Mouse (Mus musculus) midbrain, embryonic 13.5 days (tissue): ENCODE results near the gene Rhof. TPM values are rescaled to one million over a fixed set of nuclear protein-coding genes. Genes with fewer than 3 reads are reported as not detected.

ENCODE experiments used
- ATAC-seq: fragments of 200-750 bp; cut with Nextera tagmentation; 2 replicates; pipeline ENCODE4 v1.8.0; 2017; ENCODE audit warnings: mild to moderate bottlenecking, moderate TSS enrichment, moderate library complexity
- H3K27ac ChIP-seq: fragments of 300-500 bp; sonication (generic); 2 replicates; pipeline ENCODE4 v1.5.1; 2015; ENCODE audit warnings: inconsistent platforms, mild to moderate bottlenecking, moderate library complexity
- H3K27me3 ChIP-seq: fragments of 300-500 bp; sonication (generic); 2 replicates; pipeline ENCODE4 v1.6.1; 2015; ENCODE audit warnings: mild to moderate bottlenecking, inconsistent platforms
- H3K36me3 ChIP-seq: fragments of 300-500 bp; sonication (generic); 2 replicates; pipeline ENCODE4 v1.6.1; 2015; ENCODE audit warnings: mild to moderate bottlenecking, inconsistent platforms
- H3K4me1 ChIP-seq: fragments of 300-500 bp; sonication (generic); replicated peaks from 2 replicates; pipeline ENCODE4 v1.6.1; 2015; ENCODE audit warnings: inconsistent platforms
- H3K4me2 ChIP-seq: fragments of 300-500 bp; sonication (generic); replicated peaks from 2 replicates; pipeline ENCODE4 v1.6.1; 2015; ENCODE audit warnings: moderate library complexity, mild to moderate bottlenecking, inconsistent platforms
- H3K4me3 ChIP-seq: fragments of 300-500 bp; sonication (generic); replicated peaks from 2 replicates; pipeline ENCODE4 v1.5.1; 2015; ENCODE audit warnings: mild to moderate bottlenecking, inconsistent platforms
- H3K9ac ChIP-seq: fragments of 300-500 bp; sonication (generic); replicated peaks from 2 replicates; pipeline ENCODE4 v1.6.1; 2015; ENCODE audit warnings: mild to moderate bottlenecking, inconsistent platforms
- H3K9me3 ChIP-seq: fragments of 300-500 bp; sonication (generic); 2 replicates; pipeline ENCODE4 v1.6.1; 2016; ENCODE audit warnings: mild to moderate bottlenecking, inconsistent platforms
- WGBS: fragments of 180-500 bp; shearing (Covaris S2); methylation state at CpG from one replicate; pipeline ENCODE4 v1.1.7; 2015; 5-methylcytosine and 5-hydroxymethylcytosine counted together
- polyA plus RNA-seq: library from polyadenylated mRNA; unstranded; fragments of >200 nt; fragmentation: Nextera tagmentation; extraction: Ambion mirVana; gene quantifications from 2 replicates; pipeline ENCODE4 v1.2.1, GENCODE M21; 2015

Gene Rhof
- polyA plus RNA-seq, 1 experiment from 2014 or later: 3.3 TPM

DNA sequence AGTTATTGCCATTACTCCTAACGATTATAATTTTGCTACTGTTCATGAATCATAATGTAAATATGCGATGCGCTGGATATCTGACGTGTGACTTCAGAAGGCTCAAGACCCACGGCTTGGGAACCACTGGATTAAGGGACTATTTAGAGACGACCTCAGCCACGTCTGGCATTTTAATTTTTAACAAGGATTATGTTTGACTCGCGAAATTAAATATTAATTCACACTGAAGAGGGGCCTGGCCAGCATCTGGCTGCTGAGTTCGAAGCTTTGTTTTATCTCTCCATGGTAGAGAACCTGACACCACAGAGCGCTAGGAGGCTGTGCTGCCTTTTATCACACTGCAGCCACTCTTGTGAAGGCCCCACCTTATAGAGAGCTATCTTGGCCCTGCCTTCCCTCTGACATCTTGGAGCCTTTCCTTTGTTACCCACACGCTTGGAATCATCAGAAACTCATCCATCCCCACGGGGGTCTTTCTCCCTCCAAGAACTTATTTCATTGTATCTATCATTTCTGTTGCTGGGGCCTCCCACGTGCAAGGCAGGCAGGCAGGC is 39.3 kb downstream of the Rhof start:
- Histone ChIP-seq H3K4me2 (no peak overlapping the region), H3K9me3 (no peaks in the 10 kb centered on the region), H3K36me3 (no peaks in the 10 kb centered on the region), H3K4me1 (0 out of 2 replicates have a peak, but pooled peaks cover 4% of the 10 kb centered on the region), H3K4me3 (no peak overlapping the region), H3K9ac (no peak overlapping the region), H3K27ac (no peak overlapping the region), H3K27me3 (no peaks in the 10 kb centered on the region)
- 72% methylated on average over 14 of the region's 14 CpGs for WGBS
- ATAC-seq: no peak

DNA sequence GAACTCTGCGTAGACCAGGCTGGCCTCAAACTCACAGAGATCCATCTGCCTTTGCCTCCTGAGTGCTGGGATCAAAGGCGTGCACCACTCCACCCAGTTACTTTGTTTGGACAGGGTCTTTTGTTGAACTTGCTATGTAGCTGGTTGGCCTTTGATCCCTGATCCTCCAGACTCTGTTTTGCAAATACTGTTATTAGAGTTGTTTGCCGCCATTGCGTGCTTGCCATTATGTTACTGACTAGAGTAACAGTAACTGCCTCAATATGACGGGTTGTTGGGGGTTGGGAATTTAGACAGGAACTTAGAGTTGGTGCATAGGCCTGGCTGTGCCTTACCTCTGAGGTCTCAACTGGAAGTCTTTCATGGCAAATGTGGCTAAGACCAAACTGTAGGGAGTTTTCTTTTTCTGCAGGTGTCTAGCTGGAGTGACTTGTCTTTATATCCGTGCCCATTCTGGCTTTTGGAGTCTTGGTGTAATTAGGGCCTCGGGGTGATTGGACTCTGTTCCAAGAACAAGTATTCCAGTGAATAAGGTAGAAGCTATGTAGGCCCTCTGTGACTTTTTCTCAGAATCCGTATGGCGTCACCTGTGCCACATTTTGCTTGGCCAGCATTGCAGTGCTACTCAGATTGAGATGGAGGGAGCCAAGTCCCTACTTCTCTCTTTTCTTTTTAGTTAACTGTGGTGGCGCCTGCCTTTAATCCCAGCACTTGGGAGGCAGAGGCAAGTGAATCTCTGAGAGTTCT is 41.8 kb downstream of the Rhof start:
- Histone ChIP-seq H3K36me3 (no peaks in the 10 kb centered on the region), H3K4me1 (0 out of 2 replicates have a peak, but pooled peaks cover 4% of the 10 kb centered on the region), H3K27me3 (no peaks in the 10 kb centered on the region), H3K9me3 (no peaks in the 10 kb centered on the region), H3K4me3 (no peak overlapping the region), H3K9ac (no peak overlapping the region), H3K4me2 (no peak overlapping the region), H3K27ac (no peak overlapping the region)
- whole genome bisulfite sequencing: 83% methylated on average over 10 of the region's 10 CpGs
- no peak for ATAC-seq

DNA sequence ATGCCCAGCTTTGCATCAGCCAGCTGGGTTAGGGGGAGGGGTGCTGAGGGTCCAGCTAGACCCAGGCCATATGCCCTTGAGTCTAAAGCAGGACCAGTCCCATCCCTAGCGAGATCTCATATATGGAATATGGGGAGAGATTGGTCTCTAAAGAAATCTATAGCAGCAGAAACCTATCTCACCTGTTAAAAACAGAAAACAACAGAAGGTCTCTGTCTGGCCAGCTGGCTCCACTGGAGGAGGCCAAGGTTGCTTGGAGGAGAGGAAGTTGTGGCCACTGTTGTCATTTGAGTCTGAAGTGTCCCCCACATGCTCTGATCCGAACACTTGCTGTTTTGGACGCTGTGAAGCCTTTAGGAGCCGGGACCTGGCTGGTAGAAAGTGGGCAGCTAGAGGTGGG is 43.7 kb downstream of the Rhof start:
- ATAC-seq: no peak
- Histone ChIP-seq H3K36me3 (no peaks in the 10 kb centered on the region), H3K9me3 (no peaks in the 10 kb centered on the region), H3K4me2 (no peak overlapping the region), H3K4me1 (0 out of 2 replicates have a peak, but pooled peaks cover 4% of the 10 kb centered on the region), H3K9ac (no peak overlapping the region), H3K27me3 (no peaks in the 10 kb centered on the region), H3K27ac (no peak overlapping the region), H3K4me3 (no peak overlapping the region)
- 97% methylated on average over 4 of the region's 4 CpGs for WGBS

DNA sequence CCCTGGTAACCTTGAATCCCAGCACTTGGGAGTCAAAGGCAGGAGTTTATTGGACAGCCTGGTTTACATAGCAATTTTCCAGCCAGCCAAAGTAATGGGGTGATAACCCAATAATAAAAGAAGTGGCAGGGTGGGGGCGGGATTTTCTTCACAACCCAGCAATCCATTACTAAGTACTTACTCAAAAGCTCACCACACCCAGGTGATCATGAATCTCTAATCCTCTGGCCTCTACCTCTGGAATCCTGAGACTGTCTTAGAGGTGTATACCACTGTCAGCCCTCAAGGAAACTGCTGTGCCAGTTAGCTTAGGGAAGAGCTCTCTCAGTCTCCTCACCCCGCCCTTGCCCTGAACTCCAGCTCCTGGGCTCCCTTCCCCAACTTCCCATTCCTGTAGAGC is 46.0 kb downstream of the Rhof start:
- no peaks in the 10 kb centered on the region for H3K9me3 ChIP-seq
- 85% methylated on average over 2 of the region's 2 CpGs for WGBS
- H3K4me3 ChIP-seq: no peak overlapping the region
- H3K9ac ChIP-seq: no peak overlapping the region
- no peak overlapping the region for H3K27ac ChIP-seq
- no peaks in the 10 kb centered on the region for H3K4me1 ChIP-seq
- no peak overlapping the region for H3K4me2 ChIP-seq
- no peaks in the 10 kb centered on the region for H3K36me3 ChIP-seq
- no peak for ATAC-seq
- no peaks in the 10 kb centered on the region for H3K27me3 ChIP-seq

DNA sequence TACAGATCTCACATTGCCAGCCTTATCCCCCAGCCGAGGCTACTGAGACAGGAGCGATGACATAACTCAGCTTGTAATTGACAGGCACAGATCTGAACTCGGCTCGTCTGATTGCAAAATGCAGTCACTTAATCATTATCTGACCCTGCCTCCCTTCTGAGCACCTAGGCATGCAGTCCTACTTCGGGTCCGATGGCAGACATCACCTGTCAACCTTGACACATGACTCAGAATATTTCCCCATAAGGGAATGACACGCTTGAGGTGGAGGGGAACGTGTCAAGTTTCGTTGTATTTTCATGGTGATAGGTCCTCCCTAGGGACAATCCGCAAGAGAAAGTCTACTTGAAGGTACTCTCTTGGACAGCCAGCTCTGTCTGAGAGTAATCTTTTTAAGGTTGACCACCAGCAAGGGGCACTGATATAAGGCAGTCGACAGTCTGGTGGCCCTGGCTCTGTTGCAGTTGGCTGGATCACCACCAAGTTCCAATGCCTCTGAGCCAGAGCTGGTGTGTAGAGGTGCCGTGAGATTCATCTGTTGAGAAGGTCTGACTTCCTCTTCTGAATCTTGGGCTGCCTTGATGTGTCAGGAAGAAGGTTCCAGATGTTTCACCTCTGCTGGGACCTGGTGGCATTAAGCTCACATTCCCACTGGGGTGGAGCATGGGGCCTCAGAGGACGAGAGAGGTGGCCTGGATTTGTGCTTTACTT is 49.0 kb downstream of the Rhof start:
- Histone ChIP-seq H3K27ac (no peak overlapping the region), H3K9ac (no peak overlapping the region), H3K4me1 (no peaks in the 10 kb centered on the region), H3K36me3 (no peaks in the 10 kb centered on the region), H3K9me3 (no peaks in the 10 kb centered on the region), H3K27me3 (no peaks in the 10 kb centered on the region), H3K4me3 (no peak overlapping the region), H3K4me2 (no peak overlapping the region)
- 82% methylated on average over 13 of the region's 13 CpGs for WGBS
- no peak for ATAC-seq

DNA sequence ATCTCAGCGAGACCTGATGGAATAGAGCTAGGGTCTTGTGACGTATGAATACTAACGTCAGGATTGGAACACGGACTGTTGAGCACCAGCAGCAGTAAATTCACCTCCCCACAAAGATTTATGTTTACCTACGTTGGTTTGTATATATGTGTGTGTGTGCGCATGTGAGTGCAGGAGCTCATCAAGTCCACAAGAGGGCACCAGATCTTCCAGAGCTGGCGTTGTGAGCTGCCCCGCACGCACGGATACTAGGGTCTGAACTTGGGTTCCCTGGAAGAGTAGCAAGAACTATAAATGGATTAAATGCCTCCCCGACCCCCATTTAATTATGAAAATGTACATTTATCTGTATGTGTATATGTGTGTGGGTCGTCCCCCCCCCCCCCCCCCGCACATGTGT is 52.0 kb downstream of the Rhof start:
- H3K36me3 ChIP-seq: no peaks in the 10 kb centered on the region
- peaks cover 18% of the 10 kb centered on the region for H3K4me1 ChIP-seq
- no peak overlapping the region for H3K27ac ChIP-seq
- no peak overlapping the region for H3K9ac ChIP-seq
- H3K4me2 ChIP-seq: no peak overlapping the region
- peaks cover 7% of the 10 kb centered on the region; the same call in 1 of the 2 replicates for H3K27me3 ChIP-seq
- 97% methylated on average over 13 of the region's 13 CpGs for WGBS
- no peak overlapping the region for H3K4me3 ChIP-seq
- no peak for ATAC-seq
- no peaks in the 10 kb centered on the region for H3K9me3 ChIP-seq

DNA sequence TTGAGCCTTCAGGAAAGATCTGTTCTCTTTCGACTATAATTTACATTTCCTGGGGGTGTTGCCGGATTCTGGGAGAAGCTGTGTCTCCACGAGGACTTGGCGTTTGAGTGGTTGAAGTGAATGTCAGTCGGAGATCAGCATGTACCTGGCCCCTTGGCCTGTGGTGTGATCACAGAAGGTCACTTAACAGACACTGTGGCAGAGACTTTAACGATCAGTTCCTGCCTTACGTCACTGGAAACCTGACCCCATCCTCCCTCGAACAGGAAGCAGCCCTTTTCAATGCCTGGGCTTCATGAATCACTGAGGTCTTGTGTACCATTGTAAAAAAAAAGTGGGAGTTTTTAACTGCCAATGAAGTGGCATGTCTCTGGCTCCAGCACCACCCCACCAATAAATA is 52.5 kb downstream of the Rhof start:
- WGBS: 90% methylated on average over 8 of the region's 8 CpGs
- no peaks in the 10 kb centered on the region for H3K9me3 ChIP-seq

DNA sequence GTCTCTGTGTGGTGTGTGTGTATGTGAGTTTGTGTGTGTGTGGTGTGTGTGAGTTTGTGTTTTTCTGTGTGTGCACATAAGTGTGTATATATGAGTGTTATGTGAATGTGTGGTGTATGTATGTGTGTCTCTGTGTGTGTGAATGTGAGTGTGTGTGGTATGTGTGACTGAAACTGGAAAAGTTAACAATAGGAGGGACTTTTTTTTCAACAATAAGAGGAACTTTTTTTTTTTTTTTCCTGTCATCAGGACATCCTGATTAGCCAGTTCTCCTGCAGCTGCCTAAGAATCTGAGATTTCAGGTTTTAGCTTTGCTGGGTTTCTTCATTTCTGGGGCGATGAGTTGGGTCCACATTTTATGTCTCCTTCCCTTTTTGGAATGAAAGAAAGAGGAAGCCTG is 52.9 kb downstream of the Rhof start:
- H3K9me3 ChIP-seq: no peaks in the 10 kb centered on the region
- no peak overlapping the region for H3K9ac ChIP-seq
- WGBS: 93% methylated on average over 1 of the region's 1 CpGs
- H3K4me1 ChIP-seq: peaks cover 21% of the 10 kb centered on the region
- no peak for ATAC-seq
- peaks cover 7% of the 10 kb centered on the region; the same call in 1 of the 2 replicates for H3K27me3 ChIP-seq
- H3K27ac ChIP-seq: no peak overlapping the region
- no peak overlapping the region for H3K4me3 ChIP-seq
- H3K4me2 ChIP-seq: no peak overlapping the region
- no peaks in the 10 kb centered on the region for H3K36me3 ChIP-seq

More for the DNA sequence above, 52.5 kb downstream of the Rhof start:
- ATAC-seq: no peak
- H3K4me3 ChIP-seq: no peak overlapping the region
- peaks cover 21% of the 10 kb centered on the region for H3K4me1 ChIP-seq
- no peak overlapping the region for H3K9ac ChIP-seq
- H3K4me2 ChIP-seq: no peak overlapping the region
- no peaks in the 10 kb centered on the region for H3K36me3 ChIP-seq
- peaks cover 7% of the 10 kb centered on the region; the same call in 1 of the 2 replicates for H3K27me3 ChIP-seq
- no peak overlapping the region for H3K27ac ChIP-seq

DNA sequence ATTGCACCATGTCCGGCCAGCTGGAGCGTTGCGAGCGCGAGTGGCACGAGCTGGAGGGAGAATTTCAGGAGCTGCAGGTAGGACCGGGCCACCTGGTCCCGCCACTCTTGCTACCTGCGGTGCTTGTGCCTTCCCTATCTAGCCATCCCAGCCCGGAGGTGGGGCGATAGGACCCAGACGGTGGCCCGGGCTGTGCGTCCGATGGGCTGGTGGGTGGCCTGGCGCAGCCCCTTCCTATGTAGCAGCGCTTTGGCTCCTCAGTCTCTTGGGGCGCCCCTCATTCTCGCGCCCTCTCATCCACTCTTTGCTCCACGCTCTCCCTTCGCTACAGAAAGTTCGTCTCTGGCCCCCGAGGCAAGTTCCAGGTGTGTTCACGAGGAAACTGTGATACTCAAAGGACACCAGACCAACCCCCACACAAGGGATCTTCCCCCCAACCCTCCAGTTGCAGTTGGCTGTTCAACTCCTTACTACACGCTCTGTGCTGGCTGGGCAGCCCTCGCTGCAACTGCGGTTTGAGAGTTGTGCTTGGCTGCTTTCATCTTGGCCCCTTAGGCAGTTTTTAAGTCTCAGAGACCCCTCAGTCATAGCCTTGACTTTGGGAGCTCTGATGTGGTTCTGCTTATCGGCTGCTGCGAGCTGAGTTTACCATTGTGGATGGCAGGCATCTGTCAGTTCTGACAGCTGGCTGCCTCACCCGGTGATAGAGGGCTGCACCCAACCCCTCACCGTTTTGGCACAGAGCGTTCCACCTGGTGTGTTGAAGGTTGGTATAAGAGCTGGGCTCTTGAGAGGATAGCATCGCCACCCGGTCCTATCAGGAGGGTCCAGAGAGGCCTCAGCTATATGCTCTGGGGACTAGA is 55.8 kb downstream of the Rhof start:
- Histone ChIP-seq H3K36me3 (no peaks in the 10 kb centered on the region), H3K9ac (peak overlapping the region; percentile 82), H3K27ac (peak overlapping the region; percentile 71), H3K9me3 (no peaks in the 10 kb centered on the region), H3K27me3 (peaks cover 7% of the 10 kb centered on the region; the same call in 1 of the 2 replicates), H3K4me3 (peak overlapping the region; percentile 73), H3K4me1 (peaks cover 21% of the 10 kb centered on the region), H3K4me2 (peak overlapping the region; percentile 97)
- peak; percentile 93 for ATAC-seq
- 6% methylated on average over 35 of the region's 35 CpGs for WGBS

DNA sequence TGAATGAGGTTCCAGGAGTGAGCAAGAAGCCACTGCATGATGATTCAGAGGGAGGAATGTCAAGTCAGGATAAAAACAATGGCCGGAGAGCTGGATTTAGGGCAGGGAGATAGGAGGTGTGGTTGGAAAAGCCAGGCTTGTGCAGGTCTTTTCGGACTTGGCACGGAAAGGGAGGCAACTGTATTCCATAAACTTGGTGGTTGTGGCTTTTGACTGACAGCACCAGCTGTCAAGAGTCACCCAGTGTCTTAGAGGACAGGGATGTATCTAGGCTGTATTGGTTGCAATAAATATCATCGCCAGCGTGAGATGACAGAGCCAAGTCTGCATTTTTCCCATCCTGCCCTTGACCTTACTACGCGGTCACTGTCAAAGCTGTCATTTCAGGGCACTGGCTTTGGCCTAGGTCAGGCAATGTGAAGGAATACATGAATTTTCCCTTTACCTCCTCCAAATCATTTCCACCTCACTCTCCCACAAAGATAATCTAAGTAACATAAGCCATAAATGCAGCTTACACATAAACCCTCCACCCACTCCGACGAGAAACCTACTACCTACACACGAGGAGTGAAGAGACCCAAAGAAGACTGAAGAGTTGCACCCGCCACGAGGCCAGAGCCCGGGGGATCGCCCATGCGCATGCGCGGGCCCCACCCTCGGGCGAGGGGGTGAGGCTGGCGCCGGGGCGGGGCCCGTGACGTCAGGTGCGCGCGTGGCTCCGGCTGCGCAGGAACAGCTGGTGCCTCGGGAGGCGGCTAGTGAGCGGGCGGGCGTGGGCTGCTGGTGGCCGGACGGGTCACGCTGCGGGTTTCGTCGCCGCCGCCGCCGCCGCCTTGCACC is 56.7 kb downstream of the Rhof start:
- peak; percentile 87 for ATAC-seq
- 8% methylated on average over 44 of the region's 45 CpGs for WGBS

DNA sequence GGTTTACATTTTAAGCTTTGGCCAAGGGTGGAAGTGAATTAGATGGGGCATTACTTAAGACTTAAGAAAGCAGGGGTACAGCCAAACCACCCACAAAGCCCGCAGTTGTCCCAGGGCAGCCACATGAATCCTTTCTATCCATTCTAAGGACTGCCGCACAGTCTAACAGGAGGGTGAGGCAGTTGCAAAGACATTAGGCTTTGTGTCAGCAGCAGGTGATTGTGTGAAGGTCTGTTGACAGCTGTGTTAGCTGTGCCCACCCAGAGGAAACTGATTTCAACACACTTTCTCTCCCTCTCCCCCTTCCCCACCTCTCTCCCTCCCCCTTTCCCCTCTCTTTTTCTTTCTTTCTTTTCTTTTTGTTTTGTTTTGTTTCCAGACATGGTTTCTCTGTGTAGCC is 63.8 kb downstream of the Rhof start:
- WGBS: 87% methylated on average over 2 of the region's 2 CpGs
- Histone ChIP-seq H3K9me3 (no peaks in the 10 kb centered on the region), H3K4me2 (no peak overlapping the region), H3K9ac (no peak overlapping the region), H3K4me3 (no peak overlapping the region), H3K27me3 (no peaks in the 10 kb centered on the region), H3K36me3 (no peaks in the 10 kb centered on the region), H3K4me1 (no peaks in the 10 kb centered on the region), H3K27ac (no peak overlapping the region)
- no peak for ATAC-seq

More for the DNA sequence above, 56.7 kb downstream of the Rhof start:
- Histone ChIP-seq H3K27ac (peak overlapping the region; percentile 71), H3K27me3 (peaks cover 7% of the 10 kb centered on the region; the same call in 1 of the 2 replicates), H3K4me2 (peak overlapping the region; percentile 97), H3K9ac (peak overlapping the region; percentile 82), H3K36me3 (no peaks in the 10 kb centered on the region), H3K4me1 (peaks cover 21% of the 10 kb centered on the region), H3K9me3 (no peaks in the 10 kb centered on the region), H3K4me3 (peak overlapping the region; percentile 73)
